Mouse (Mus musculus) embryonic fibroblast, embryonic 13.5 days (primary cell): Measurements from ENCODE around the gene Cpeb4.

ENCODE experiments used
- CTCF ChIP-seq: IDR thresholded peaks from 2 replicates; pipeline ENCODE4 v1.5.1; 2011; ENCODE audit warnings: mild to moderate bottlenecking, control low read depth, low read length, moderate library complexity, borderline replicate concordance; ENCODE audit not compliant: insufficient read depth
- POLR2A ChIP-seq: IDR thresholded peaks from 2 replicates; pipeline ENCODE4 v1.6.1; 2011; ENCODE audit warnings: low read depth, mild to moderate bottlenecking, control low read depth, low read length, moderate library complexity

DNA sequence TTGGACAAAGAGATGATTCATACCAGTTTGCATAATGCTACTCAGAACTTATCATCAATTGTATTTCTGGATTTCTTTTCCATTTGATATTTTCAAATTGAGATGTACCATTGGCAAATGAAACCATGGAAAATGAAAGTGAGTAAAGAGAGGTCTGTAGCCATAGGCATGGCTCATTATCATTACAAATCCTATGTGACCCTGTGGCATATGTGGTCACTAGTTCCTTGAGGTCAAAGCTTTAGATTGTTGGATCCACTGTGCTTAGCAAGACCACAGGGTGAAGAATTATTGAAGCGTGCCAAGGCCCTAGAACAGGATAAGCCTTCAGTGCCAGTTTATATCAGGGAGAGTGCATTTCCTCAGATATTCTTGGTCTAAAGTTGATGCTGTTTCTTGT is 45.8 kb downstream of the Cpeb4 start:
- TF ChIP-seq CTCF (no peak), POLR2A (no peak)
